Mouse (Mus musculus) frontal cortex, postnatal 10 days (tissue): ENCODE measurements at regions not wholly inside any gene's neighbourhood (a gene's known extent, or its start where the extent isn't known, plus 50 kb on each side); places are given as distances from the start of the nearest gene placed in this dataset.
"Not testable (repeated sequence)": the region's sequence is repeated elsewhere in the genome, so short reads cannot be mapped to it uniquely, and the experiment has no call there.

Source experiments
- DNase-seq, 2 experiments: peaks; one replicate each; pipeline ENCODE4 v3.0.0; 2022; ENCODE audit warnings: low spot score in 2 of 2, mixed read lengths in 1 of 2

DNA sequence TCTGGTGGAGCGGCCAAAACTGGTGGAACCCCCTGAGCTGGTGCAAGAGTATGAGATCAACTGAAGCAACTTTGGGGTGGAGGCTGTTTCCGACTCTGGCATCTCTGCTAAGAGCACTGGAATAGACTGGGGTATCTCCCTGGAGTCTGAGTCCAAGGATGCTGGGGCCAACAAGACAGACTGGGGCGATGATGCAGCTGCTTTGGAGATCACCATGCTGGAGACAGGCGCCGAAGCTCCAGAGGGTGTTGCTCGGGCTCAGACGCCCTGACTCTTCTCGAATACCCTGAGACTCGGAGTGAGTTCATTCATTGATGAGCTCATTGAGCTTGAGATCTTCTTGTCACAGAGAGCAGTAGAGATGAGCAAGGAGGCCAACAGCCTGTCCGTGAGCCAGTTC lies 194.6 kb upstream of the Hsf2 start:
- DNase-seq: no peak

- DNase-seq: no peak
These were observed 172.4 kb upstream of the Hsf2 start for GRCm38 (mm10) chr10:57313799-57314198.

- DNase-seq: no peak
These were observed 169.1 kb upstream of the Hsf2 start for GRCm38 (mm10) chr10:57317067-57317466.

DNA sequence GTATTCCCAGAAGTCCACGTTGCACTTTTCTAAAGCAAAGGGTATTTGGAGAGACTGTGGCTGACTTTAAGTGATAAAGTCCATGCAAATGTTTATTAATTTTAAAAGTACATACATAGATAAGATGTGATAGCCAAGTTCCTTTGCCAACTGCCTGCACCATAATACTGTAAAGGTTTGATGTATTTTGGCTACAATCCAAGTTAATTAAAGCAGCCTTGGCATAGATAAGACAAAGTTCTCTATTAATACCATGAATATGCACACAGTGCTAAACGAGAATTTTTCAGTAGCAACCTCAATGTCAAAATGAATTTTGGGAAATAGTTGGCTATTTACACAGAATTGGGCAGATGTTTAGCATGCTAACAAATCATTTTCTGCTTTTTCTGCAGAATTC lies 167.0 kb upstream of the Hsf2 start:
- DNase-seq: no peak

DNA sequence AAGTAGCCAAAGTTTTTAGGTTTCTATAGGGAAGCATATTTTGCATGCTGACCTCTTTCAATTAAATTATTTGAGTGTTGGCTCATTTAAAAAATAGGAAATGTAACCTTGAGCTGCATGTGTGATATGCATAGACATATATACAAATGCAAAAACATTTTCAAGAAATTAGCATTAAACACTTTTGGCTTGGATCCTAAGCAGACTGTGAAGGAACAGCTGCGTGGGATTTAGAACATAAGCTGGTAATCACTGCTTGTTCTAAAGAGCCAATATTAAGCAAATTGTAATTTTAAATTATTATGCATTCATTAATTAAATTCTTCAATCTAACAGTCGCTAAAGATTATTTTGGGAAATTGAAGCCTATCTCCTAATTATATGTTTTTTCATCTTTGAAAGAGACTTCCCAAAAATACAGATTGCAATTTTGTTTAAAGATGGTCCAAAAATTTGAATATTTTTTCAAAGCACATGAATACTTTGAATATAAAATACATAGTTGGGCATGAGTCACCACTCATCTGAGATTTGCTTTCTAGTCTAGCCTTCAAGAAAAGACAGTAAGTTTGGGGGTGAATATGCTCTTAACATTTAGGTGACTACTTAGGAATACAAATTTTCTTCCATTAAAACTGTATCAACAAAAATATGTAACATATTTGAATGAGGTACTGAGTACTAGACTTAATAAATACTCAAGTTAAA lies 163.3 kb upstream of the Hsf2 start:
- no peak for DNase-seq

DNA sequence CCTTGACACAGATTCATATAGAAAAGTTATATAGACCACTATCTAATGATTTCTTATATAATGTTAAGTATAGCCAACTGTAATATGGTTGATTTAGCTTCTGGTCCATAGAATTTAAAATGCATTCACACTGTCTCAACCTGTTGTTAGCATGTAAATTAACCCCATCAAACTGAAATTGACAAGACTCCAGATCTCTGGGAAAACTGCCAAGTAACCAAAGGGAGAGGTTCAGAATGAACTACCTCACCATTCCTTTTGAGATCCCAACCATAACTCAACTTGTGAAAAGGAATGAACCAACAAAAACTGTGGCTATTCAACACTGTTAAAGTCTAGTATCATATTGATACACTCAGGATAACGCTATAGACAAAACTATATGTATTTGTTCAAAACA lies 162.0 kb upstream of the Hsf2 start:
- DNase-seq: no peak

- DNase-seq: not testable (repeated sequence)
These were observed 123.4 kb upstream of the Hsf2 start for GRCm38 (mm10) chr10:57362781-57363180.
